Mouse (Mus musculus): ENCODE data around the gene Wdr26. TPM values are rescaled to one million over a fixed set of nuclear protein-coding genes. Genes with fewer than 3 reads are reported as not detected.

The Wdr26 gene
- total RNA-seq, 4 experiments from 2014 or later, result 109 to 123 (median 113) TPM

DNA sequence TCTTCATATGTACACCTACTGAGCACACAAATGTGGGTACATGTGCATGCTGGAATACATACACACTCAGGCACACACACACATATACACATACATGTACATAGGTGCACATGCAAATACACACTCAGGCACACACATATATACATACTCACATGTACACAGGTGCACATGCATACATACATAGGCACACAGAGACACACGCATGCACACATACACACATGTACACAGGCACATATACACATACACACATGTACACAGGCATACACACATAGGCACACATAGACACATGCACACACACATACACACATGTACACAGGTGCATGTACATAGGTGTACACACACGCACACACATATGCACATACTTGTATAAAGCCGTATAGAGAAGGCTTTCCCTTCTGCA lies 29.4 kb upstream of the Wdr26 start:
- no peak for DNase-seq (ENCODE audit: low spot score in 2 of 2)

DNA sequence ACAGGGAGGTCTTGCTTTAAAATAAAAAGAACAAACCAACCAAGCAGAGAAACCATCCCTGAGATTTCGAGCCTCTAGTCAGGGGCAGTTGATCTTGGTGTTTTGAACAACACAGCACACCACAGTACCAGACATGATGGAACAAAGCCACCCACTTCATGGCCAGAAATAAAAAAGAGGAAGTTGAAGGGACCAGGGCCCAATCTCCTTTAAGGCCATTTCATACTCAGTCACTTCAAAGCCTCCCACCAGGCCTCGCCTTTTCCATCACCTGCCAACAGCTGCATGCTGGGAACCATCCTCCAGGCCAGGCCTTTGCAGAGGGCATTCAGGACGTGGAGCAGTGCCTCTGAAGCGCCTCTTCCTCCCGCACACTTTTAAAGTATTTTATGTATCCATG lies 25.5 kb upstream of the Wdr26 start:
- no peak for DNase-seq (ENCODE audit: low spot score in 2 of 2)

DNA sequence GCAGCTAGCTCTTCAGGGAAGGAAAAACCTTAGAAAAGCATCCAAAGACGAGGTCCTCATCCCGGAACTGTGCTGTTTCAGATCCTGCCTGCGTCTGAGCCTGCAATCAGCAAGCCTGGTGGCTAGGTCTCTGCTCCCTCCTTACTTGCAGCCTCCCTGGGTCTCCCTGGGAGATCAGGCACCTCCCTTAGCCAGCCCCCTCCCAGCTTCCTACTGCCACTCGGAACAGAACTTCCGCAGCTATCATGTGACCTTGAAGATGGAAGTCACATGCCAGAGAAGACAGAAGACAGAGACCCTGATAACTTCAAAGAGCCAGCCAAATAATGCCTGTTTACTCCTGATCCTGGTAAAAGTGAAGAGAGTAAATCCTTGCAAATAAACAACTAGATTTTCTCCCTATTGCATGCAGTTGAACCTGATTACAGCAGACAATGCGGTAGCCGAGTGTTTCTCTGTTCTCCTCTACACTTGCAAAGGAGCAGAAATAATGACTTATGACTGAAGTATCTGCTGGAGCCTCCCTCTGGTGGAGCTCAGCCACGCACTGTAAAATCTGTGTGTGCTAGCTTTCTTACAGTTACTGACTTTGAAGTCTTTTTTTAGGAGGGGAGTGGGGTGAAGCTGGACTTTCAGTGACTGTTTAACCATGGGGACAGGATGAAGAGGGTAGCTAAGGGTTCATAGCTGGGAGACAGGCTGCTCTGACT lies 22.7 kb upstream of the Wdr26 start:
- no peak for DNase-seq (ENCODE audit: low spot score in 2 of 2)

DNA sequence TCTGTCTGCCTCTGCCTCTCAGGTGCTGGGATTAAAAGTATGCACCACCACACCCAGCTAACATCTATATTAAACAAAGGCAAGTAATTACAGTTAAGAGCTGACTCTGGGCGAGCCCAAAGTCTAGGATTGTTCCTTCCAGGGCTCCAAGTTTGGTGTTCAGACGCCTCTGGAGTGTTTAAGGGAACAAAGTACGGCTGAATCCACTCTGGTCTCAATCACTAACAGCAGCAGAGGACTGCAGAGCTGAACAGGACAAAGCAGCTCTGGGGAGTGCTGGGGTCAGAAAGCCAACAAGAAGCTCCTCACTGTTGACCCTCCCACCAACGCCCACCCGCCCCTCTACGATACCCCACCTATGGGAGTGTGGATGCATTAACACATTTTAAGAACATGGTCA lies 21.9 kb upstream of the Wdr26 start:
- DNase-seq (ENCODE audit: low spot score in 2 of 2), result no peak

DNA sequence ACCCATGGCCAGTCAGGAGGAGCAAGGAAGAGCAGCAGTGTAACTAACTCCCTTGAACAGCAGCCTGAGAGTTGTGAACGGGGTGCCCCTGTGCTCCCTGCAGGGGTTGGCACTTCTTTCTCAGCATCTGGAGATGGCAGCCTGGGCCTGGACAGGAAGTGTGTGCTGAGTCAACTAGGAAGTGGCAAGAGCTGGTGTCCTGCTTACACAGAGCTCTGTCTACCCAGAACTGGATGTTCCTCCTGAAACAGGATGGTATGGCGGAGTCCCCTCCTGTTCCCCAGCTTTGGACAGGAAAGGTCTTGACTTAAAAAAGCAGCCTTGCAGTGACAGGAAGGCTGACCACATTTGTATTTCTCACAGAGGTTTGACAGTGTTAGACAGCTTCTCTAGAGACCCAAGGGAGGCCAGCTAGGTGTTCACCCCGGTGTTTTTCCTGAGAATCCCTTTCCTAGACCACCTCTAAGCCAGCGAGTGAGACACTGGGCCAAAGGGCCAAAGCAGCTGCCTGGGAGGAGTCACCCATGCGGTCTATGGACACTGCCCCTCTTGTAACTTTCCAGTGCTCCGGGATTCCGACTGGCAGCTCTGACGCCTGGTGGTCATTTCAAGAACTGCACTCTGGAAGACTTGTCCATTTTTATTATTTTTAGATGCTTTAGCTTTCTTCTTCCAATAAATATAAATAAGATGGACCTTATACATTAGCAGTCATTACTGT lies 20.7 kb upstream of the Wdr26 start:
- peak; percentile 34 to 49 for DNase-seq (ENCODE audit: low spot score in 2 of 2)

DNA sequence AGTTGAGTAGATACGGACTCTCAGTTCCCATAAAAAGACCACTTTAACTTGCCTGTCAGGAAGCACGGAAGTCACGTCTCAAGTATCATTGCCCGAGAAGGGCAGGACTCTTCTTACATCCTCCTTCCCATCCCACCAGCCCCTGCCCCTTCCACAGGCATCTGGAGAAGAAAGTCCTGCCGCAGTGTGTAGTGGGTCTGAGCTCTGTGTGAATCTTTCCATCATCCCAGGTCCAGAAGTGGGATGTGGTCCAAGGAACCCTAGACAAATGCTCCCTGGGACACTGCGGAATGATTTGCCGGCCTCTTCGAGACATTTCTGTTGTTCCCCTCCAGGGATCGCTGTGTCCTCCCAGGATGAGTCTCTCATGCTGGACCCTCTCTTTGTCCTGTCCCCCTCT lies 20.0 kb upstream of the Wdr26 start:
- DNase-seq (ENCODE audit: low spot score in 2 of 2), result no peak

DNA sequence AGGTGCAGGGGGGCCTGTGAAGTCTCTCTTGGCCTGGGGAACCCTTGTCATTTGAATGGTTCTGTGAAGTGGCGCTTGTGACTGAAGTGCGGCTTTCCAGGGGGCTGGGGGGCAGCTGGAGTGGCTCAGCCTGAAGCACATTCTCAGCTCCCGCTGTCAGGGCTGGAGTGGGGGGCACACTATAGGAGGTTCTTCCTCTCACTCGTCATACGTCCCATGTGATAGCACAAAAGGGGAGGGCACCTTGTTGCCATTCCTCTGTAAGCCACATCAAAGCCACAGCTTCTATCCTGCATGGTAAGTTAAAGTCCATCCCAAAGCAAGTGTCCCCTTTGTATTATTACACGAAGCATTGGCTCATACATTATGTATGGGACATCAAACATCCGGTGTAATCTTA lies 19.5 kb upstream of the Wdr26 start:
- DNase-seq (ENCODE audit: low spot score in 2 of 2), result no peak

DNA sequence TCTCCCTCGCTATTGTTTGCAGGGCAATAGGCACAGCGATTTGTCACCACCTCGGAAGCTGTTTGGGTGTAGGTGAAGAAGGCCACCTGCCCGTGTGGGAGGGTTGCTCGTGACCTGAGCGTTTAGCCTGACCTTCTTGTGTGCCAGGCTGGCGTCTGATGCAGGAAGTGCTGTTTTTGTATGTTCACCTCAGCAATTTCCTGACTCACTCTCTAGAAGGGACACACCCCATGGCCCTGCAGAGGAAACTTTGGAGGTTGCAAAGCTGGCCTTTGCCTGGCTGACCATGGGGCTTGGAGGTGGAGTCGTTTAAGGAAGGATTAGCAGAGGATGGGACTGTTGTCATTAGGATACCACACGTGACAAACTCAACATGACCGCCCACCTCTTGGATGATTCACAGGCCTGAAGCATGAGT lies 18.9 kb upstream of the Wdr26 start:
- DNase-seq (ENCODE audit: low spot score in 2 of 2), result no peak

DNA sequence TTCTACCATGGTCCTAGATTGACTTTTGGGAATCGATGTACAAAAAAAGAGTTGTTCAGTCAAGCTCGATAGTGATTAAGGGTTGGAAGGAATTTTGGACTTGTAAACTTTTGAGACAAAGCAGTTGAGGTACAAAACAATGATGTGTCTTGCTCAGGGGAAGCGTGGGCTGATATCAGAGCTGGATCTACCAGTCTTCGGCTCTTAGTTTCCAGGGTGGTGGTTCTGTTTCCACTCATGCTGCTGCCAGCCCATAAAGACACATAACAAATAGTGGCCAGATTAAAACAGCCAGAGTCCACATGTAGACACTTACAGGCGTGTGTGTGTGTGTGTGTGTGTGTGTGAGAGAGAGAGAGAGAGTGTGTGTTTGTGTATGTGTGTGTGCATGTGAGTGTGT lies 17.2 kb upstream of the Wdr26 start:
- DNase-seq (ENCODE audit: low spot score in 2 of 2), result no peak

DNA sequence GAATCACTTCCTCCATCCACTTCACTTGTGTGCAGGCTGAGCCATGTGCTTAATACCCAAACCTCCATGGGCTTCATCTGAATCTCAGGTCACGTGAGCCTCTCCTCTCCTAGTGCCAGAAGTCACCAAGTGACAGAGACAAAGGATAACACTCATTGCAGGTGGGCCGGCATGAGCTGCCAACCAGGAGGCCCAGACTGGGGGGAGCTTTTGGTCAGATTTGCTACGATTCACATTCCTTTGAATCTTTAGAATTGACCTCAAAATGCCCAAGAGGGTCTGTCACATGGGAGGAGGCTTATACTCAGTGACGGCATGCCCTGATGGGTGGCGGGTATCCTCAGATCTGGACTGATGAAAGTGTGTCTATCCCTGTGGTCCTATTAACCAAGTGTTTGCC lies 16.8 kb upstream of the Wdr26 start:
- no peak for DNase-seq (ENCODE audit: low spot score in 2 of 2)

DNA sequence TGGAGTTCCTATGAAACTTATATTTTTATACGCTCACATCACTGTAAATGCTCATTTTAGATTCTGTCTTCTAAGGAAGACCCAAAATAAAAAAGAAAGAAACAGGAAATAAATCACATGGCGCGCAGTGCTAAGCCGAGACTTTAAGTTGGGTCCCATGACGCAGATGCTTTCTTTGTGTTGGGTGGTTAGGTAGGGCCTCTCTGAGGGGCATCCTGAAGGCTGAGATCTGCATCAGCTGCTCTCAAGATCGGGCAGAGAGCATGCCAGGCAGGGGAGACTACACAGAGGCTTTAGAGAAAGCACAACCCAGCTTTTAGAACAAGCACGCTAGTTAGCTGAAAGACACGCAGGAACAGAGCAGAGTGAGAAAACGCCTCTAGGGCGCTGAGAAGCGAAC lies 16.0 kb upstream of the Wdr26 start:
- no peak for DNase-seq (ENCODE audit: low spot score in 2 of 2)

DNA sequence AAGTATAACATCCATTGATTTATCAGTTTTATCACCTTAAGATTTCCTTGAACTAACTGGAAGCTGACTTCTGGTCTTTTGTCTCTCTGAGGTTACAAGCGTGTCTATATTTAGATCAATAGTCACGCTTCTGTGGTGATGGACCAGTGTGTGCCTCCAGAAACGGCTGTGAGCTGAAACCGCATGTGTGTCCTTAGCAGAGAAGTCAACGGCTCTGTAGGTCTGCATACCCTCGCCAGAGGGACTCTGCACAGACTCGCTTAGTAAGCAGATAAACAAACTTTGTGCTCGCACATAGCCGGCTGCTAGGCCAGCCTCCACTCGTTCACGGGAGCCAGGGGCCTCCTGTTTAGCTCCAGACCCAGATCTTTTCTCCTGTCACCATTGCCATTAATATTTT lies 15.0 kb upstream of the Wdr26 start:
- DNase-seq (ENCODE audit: low spot score in 2 of 2), result no peak

DNA sequence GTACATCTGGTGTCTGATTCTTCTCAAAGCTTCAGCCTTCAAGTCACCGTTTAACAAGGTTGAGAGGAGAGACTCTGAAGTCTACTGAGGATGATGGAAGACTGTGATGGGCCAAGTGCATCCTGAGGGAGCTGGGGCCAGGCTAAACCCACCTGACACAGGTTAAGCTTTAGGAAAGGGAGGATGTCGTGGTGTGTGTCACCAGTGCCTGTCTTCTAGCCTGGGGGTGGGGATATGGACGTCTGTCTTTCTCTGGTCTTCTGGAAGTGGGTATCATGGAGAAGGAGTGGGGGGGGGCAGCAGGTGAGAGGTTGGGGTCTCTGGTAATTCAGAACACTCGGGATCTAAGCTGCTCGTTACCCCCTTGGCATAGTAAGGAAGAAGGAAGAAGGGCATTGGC lies 13.5 kb upstream of the Wdr26 start:
- DNase-seq (ENCODE audit: low spot score in 2 of 2), result no peak

DNA sequence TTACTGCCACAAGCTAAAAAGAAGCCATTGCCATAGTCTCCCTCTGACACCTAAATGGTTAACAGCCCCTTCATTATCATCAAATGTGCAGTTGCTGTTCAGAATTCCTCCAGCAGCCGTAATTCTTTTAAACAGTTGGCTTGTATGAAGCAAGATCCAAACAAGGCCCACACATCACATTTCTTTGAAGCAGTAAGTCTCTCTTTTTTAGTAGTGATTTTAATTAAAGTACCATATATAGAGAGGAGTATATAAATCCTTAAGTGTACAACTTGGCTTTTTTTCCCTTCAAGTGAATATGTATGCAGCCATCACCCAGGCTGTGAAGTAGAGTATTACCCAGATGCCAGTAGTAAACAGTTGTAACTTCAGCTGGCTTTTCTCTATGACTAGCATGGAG lies 10.2 kb upstream of the Wdr26 start:
- DNase-seq (ENCODE audit: low spot score in 2 of 2), result no peak

DNA sequence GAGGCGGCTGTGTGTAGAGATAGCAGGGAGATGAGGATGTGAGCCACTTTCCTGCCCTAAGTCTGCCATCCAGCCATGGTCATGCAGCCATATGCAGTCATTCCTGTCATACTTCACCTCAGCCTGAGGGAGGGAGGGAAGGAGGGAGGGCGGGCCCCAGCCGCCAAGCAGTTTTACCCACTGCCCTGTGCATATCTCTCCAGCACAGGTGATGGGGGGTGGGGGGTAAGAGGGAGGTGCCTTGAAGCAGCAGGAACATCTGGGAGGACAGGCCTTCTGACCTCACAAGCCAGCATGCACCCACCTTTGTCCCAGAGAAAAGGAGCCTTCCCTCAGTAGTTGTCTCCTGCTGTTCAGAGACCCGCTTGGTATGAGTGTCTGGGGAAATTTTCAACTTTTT lies 4.5 kb upstream of the Wdr26 start:
- DNase-seq (ENCODE audit: low spot score in 2 of 2), result no peak

DNA sequence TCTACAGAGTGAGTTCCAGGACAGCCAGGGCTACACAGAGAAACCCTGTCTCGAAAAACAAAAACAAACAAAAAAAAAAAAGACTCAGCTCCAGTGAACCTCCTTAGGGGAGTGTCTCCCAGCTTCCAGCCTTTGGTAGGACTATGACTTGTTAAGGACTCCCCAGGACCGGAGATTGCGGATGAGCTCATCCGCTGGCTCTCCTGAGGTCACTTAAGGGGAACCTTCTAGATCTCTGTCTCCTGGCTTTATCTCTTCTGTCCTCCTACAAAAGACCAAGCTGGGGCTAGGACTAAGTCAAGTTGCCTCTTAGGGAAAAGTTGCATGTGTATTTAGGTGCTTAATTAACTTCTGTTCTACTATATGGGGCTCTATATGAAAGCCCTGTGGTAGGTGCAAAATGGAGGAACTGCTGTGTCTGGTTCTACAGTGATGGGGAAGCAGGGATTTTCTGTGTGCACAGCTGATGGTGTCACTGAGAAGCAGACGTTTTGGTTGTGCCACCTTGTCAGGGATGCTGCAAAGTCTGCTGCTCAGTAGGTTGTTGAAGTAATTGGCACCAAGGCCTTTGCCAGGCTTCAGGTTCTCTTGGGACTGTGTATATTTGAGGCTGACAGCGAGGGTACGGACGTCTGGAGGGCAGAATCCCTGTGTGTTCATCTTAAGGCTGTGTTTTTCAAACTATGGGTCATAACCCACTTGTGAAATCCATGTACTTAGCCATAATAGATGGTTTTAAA lies 2.7 kb upstream of the Wdr26 start:
- no peak for DNase-seq (ENCODE audit: low spot score in 2 of 2)

DNA sequence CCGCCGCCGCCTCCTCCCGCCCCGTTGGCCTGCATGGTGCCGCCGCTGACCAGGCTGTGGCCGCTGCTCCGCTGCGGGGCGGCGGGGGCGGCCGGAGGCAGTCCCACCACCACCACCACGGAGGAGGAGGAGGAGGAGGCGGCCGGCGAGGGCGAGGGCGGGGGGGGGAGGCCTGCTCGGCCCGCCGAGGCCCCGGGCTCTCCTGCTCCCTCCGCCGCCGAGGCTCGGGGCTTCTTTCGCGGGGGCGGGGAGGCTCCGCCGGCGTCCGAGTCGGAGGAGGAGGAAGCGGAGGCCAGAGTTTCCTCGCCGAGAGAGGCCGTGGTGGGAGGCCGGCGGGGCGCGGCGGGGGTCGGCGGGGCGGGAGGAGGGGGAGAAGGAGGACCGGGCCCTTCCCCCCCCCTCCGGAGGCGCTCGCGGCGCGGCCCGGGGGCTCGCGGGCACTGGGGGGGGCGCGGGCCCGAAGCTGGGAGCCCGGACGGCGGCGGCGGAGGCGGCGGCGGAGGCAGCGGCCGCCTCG lies 340 bp downstream of the Wdr26 start:
- DNase-seq (ENCODE audit: low spot score in 2 of 2), result no peak

DNA sequence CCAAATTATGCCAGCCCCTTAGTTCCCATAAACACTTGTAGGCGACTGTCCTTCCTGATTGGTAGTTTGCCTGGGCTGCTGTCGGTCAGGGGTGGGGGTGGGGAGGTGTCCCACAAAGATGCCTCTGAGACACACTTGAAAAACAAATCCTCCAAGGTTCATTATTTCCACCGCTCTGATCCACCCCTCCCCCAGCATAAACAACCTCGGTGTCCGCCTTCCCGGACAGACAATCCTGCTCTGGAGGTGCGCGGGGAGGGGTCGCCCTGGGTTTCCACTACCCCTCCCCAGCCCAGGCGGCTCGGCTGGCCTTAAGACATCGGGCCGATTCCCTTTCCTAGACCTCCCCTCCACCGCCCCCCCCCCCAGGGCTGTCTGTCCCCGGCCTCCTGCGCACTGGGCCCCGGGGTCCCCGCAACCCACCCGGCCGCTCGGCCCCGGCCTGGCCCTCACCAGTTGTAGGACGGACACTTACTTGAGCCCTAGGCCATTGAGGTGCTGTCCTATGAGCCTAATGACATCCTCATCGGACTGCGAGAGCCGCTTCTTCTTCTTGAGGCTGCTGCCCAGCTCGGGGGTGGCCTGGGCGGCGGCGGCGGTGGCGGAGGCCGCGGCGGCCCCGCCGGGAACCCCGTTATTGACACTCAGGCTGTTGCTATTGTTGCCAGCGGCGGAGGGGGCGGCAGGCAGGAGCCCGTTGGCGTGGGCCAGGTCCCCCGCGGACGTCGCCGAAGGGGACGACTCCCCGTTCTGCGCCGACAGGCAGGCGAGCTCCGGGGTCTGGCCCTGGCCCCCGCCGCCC lies 999 bp downstream of the Wdr26 start:
- DNase-seq (ENCODE audit: low spot score in 2 of 2), result no peak

DNA sequence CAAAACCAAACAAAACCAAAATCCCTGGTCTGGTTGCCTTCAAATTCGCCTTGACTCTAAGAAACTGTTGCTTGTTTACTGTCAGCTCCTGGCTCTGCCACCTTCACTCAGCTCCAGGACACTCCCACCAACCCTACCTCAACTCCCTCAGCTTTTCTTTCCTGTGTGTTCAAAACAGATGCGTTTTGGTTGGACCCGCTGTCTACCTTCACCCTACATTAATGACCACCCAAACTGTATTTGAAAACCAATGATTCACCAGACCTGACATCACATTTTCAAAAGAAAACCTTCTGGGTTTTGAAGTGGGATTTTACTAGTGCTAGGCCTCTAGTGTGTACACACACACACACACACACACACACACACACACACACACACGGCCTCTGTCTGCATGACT lies 1.7 kb downstream of the Wdr26 start:
- DNase-seq (ENCODE audit: low spot score in 2 of 2), result no peak

DNA sequence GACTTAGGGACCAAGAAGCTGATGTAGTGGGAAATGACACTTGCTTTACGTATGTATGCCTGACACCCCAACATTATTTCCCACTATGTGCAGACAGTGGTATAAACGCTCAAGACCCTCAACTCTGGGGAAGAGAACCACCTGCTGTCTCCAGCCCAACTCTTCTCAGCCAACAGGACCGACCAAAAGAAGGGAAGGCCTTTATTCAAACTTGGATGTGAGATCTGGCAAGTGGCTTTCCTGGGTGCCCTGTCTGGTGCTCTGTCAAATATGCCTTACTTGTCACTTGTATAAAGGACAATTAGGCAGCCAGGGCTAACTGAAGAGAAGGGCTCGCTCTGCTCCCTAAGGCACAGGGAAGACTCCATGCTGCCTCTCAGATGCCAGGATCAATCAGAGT lies 12.4 kb downstream of the Wdr26 start:
- no peak for DNase-seq (ENCODE audit: low spot score in 2 of 2)

DNA sequence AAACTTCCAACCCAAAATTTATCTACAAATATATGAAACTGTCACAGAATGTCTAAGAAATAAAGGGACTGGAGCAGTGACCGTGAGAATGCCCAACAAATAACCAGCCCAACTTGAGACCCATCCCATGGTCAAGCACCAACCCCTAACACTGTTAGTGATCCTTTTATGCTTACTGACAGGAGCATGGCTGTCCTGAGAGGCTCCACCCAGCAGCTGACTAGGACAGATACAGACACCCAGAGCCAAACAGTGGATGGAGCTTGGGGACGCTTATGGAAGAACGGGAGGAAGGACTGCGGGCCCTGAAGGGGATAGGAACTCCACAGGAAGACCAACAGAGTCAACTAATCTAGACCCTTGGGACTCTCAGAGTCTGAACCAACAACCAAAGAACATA lies 22.9 kb downstream of the Wdr26 start:
- no peak for DNase-seq (ENCODE audit: low spot score in 2 of 2)

DNA sequence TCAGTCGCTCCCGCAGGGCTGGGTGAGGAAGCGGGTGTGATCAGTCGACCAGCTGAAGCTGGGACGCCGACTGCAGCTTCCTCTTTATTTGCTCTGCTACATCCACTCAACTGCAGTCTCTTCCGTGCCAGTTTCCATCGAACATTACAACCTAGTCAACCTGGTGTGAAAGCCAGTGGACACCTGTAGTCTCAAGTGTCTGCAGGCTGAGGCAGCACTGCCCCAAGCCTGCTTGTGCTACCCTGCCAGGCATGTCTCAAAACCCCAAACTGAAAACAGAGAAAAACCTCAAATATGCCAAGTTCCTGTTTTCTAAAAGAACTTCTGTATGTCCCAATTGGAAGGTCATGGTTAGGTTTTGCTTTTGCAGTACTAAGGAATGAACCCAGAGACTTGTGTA lies 41.6 kb downstream of the Wdr26 start:
- no peak for DNase-seq (ENCODE audit: low spot score in 2 of 2)

Data from layer of hippocampus, adult 8-10 months (tissue).